10 mouse cellular contexts compared by ENCODE assay signal in the genomic region with DNA sequence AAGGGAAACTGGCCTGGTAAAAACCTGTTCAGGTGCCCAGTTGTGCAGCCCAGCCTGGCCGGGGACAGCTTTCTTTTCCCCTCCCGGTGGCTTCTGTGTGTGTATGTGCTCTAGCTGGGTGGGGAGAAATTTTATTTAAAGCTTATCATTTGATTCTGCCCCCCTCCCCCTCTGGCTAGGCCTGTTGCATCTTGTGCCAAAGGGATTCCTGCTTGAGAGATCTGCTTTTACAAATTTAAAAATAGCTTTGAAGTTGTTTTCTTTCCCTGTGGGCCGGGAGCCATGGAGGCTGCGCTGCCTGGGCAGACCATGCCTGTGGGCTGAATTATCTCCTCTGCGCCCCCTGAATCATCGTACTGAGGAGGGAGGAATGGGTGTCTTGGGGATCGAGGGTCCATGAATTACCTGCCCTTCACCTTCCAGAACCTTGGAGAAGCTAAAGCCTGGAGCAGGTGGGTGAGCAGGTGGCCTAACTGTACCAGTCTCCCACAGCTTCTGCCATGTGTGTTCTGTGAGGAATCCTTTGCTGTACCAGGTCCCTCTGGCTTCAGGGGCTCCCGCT. TPM values are rescaled to one million over a fixed set of nuclear protein-coding genes. Genes with fewer than 3 reads are reported as not detected.
DNase-seq lines count a peak whose midpoint lies in the region; ATAC-seq and TF ChIP-seq lines count a peak whose summit lies in the region.
"Had no signal": no experiment of that assay in that cellular context is flagged by ENCODE, and none has a peak within 500 bp of the region (broad histone marks: within the 10 kb centered on the region; RNA-seq: fewer than 3 reads in every experiment).

No protein-coding gene starts in this region.

- no peak for ATAC-seq in limb, embryonic 15.5 days (ENCODE audit: insufficient number of reproducible peaks, low FRiP score, low TSS enrichment, low read depth)
- no peak for ATAC-seq in megakaryocyte progenitor cell, adult 5-6 weeks (replicated peaks; ENCODE audit: poor library complexity)
- no peak for ATAC-seq in kidney, embryonic 15.5 days (replicated peaks; ENCODE audit: low FRiP score)
- ATAC-seq: midbrain, embryonic 13.5 days had no signal

- H3K4me3 ChIP-seq in limb, embryonic 15.5 days, result no peak overlapping the region
- no peak overlapping the region for H3K4me3 ChIP-seq in limb, embryonic 10.5 days
- H3K4me3 ChIP-seq in olfactory bulb, adult 2 months (ENCODE audit: insufficient read depth, low read depth, low read length), result no peak overlapping the region
- H3K4me3 ChIP-seq in kidney, embryonic 15.5 days (replicated peaks), result no peak overlapping the region
- H3K4me3 ChIP-seq: embryonic facial prominence, embryonic 12.5 days; midbrain, embryonic 13.5 days had no signal

- TF ChIP-seq CTCF in olfactory bulb, adult 2 months (IDR thresholded peaks at IDR 0.05; ENCODE audit: insufficient read depth, low read depth, low read length), result no peak

- no peak overlapping the region for H3K9ac ChIP-seq in limb, embryonic 15.5 days
- H3K9ac ChIP-seq in kidney, embryonic 15.5 days, result no peak overlapping the region
- H3K9ac ChIP-seq: embryonic facial prominence, embryonic 12.5 days; midbrain, embryonic 13.5 days had no signal

- H3K9me3 ChIP-seq in limb, embryonic 15.5 days, result no peaks in the 10 kb centered on the region
- H3K9me3 ChIP-seq in limb, embryonic 10.5 days (replicated peaks), result no peaks in the 10 kb centered on the region
- no peaks in the 10 kb centered on the region for H3K9me3 ChIP-seq in kidney, embryonic 15.5 days (replicated peaks)
- H3K9me3 ChIP-seq: embryonic facial prominence, embryonic 12.5 days; midbrain, embryonic 13.5 days had no signal

- peak overlapping the region; percentile 5; the same call in 1 of the 2 replicates for H3K27ac ChIP-seq in limb, embryonic 15.5 days
- H3K27ac ChIP-seq in limb, embryonic 10.5 days, result no peak overlapping the region
- H3K27ac ChIP-seq in olfactory bulb, adult 2 months (ENCODE audit: insufficient read depth, low read depth, low read length), result 0 out of 2 replicates have a peak overlapping the region, but pooled peaks have one; percentile 27
- H3K27ac ChIP-seq in kidney, embryonic 15.5 days, result no peak overlapping the region
- H3K27ac ChIP-seq: embryonic facial prominence, embryonic 12.5 days; midbrain, embryonic 13.5 days had no signal

- no peak overlapping the region for H3K4me2 ChIP-seq in limb, embryonic 15.5 days
- no peak overlapping the region for H3K4me2 ChIP-seq in kidney, embryonic 15.5 days
- H3K4me2 ChIP-seq: embryonic facial prominence, embryonic 12.5 days; midbrain, embryonic 13.5 days had no signal

- no peak for DNase-seq in limb, embryonic 10.5 days (ENCODE audit: low spot score)
- DNase-seq in cerebellum, postnatal 14 days, result peak; percentile 73 to 78
- peak; percentile 61 for DNase-seq in heart, adult 8-10 months (ENCODE audit: low spot score)
- DNase-seq: thymus, adult 18-20 months had no signal

- H3K4me1 ChIP-seq in limb, embryonic 15.5 days, result peaks cover 35% of the 10 kb centered on the region
- peaks cover 29% of the 10 kb centered on the region for H3K4me1 ChIP-seq in limb, embryonic 10.5 days
- H3K4me1 ChIP-seq in olfactory bulb, adult 2 months (ENCODE audit: control insufficient read depth, insufficient read depth, low read length), result peaks cover 43% of the 10 kb centered on the region
- H3K4me1 ChIP-seq in kidney, embryonic 15.5 days, result peaks cover 35% of the 10 kb centered on the region

- no peak for TF ChIP-seq POLR2A in olfactory bulb, adult 2 months (IDR thresholded peaks at IDR 0.05; ENCODE audit: insufficient read depth, low read depth, low read length)

- H3K36me3 ChIP-seq in limb, embryonic 15.5 days, result no peaks in the 10 kb centered on the region
- H3K36me3 ChIP-seq in limb, embryonic 10.5 days, result peaks cover 8% of the 10 kb centered on the region
- no peaks in the 10 kb centered on the region for H3K36me3 ChIP-seq in kidney, embryonic 15.5 days
- H3K36me3 ChIP-seq: embryonic facial prominence, embryonic 12.5 days had no signal

- 70% methylated on average over 8 of the region's 8 CpGs for WGBS in limb, embryonic 15.5 days
- WGBS in limb, embryonic 10.5 days, result 87% methylated on average over 8 of the region's 8 CpGs
- 29% methylated on average over 8 of the region's 8 CpGs for WGBS in olfactory bulb, adult 2 months
- 71% methylated on average over 8 of the region's 8 CpGs for WGBS in kidney, embryonic 15.5 days

- no peaks in the 10 kb centered on the region for H3K27me3 ChIP-seq in limb, embryonic 15.5 days
- no peaks in the 10 kb centered on the region for H3K27me3 ChIP-seq in limb, embryonic 10.5 days (ENCODE audit: low read depth, poor library complexity, severe bottlenecking)
- no peaks in the 10 kb centered on the region for H3K27me3 ChIP-seq in kidney, embryonic 15.5 days
- H3K27me3 ChIP-seq: embryonic facial prominence, embryonic 12.5 days; midbrain, embryonic 13.5 days had no signal

RNA-seq across cellular contexts. Expression of a gene that starts 52.2 kb away (rescaled TPM):
- polyA plus RNA-seq in limb, embryonic 15.5 days (2015; fragmentation: Nextera tagmentation; extraction: Ambion mirVana), result 15.6 and 22.0 TPM in 2 replicates
- polyA plus RNA-seq in limb, embryonic 10.5 days (2016; fragmentation: Nextera tagmentation; extraction: Ambion mirVana), result 13.0 and 14.1 TPM in 2 replicates
- 10 to 100 TPM; 26.1 to 31.8 (median 27.3) TPM for total RNA-seq in heart, adult 8-10 months (2022)
- not detected in 2 replicates for polyA plus RNA-seq in olfactory bulb, adult 2 months (2012; ENCODE audit: insufficient read depth, insufficient read length, low replicate concordance, missing spikeins)
- 7.1 and 7.4 TPM in 2 replicates for total RNA-seq in megakaryocyte progenitor cell, adult 5-6 weeks (2015)
- total RNA-seq in megakaryocyte progenitor cell, adult 5-6 weeks (2017), result 19.7 and 20.5 TPM in 2 replicates
- 14.1 and 17.4 TPM in 2 replicates for polyA plus RNA-seq in kidney, embryonic 15.5 days (2015; fragmentation: Nextera tagmentation; extraction: Ambion mirVana)

Comparison
In these comparisons a context has a peak if more than half of its experiments do, and no peak if none do; other contexts are left out.
1. H3K27ac ChIP-seq: peak in limb, embryonic 15.5 days (single experiment) and olfactory bulb, adult 2 months (single experiment); none in limb, embryonic 10.5 days (single experiment) and kidney, embryonic 15.5 days (single experiment).
2. RNA of a gene that starts 52.2 kb away (polyA plus RNA-seq): 15.6 to 22.0 TPM in limb, embryonic 15.5 days, 14.1 to 17.4 TPM in kidney, embryonic 15.5 days and 13.0 to 14.1 TPM in limb, embryonic 10.5 days; not detected in olfactory bulb, adult 2 months; every median in the first group is over 10 times any median in the second.